Mouse (Mus musculus): ENCODE measurements around the gene Sp100. TPM values are rescaled to one million over a fixed set of nuclear protein-coding genes. Genes with fewer than 3 reads are reported as not detected.

Sp100 gene
- total RNA-seq, 2 experiments from 2014 or later, result 0.61 TPM; not detected in 1

GRCm38 (mm10) chr1:85739819-85740218, 90.0 kb downstream of the Sp100 start:
- no peak for DNase-seq (ENCODE audit: extremely low spot score in 1 of 2, low spot score in 2 of 2)
- intact Hi-C loops (cut with DNase I), result no loop called here

GRCm38 (mm10) chr1:85740923-85741322, 91.1 kb downstream of the Sp100 start:
- intact Hi-C loops (cut with DNase I), result no loop called here
- DNase-seq (ENCODE audit: extremely low spot score in 1 of 2, low spot score in 2 of 2), result no peak

GRCm38 (mm10) chr1:85742333-85742732, 92.5 kb downstream of the Sp100 start:
- intact Hi-C loops (cut with DNase I), result no loop called here
- no peak for DNase-seq (ENCODE audit: extremely low spot score in 1 of 2, low spot score in 2 of 2)

- intact Hi-C loops (cut with DNase I), result no loop called here
- no peak for DNase-seq (ENCODE audit: extremely low spot score in 1 of 2, low spot score in 2 of 2)
These were observed 93.2 kb downstream of the Sp100 start for GRCm38 (mm10) chr1:85742916-85743505.

GRCm38 (mm10) chr1:85744539-85744938, 94.8 kb downstream of the Sp100 start:
- no peak for DNase-seq (ENCODE audit: extremely low spot score in 1 of 2, low spot score in 2 of 2)
- intact Hi-C loops (cut with DNase I), result no loop called here

- intact Hi-C loops (cut with DNase I), result no loop called here
These were observed 96.7 kb downstream of the Sp100 start for GRCm38 (mm10) chr1:85746511-85746910.

GRCm38 (mm10) chr1:85749829-85750228, 100.0 kb downstream of the Sp100 start:
- intact Hi-C loops (cut with DNase I), result no loop called here
- no peak for DNase-seq (ENCODE audit: extremely low spot score in 1 of 2, low spot score in 2 of 2)

More at GRCm38 (mm10) chr1:85746511-85746910, 96.7 kb downstream of the Sp100 start:
- DNase-seq (ENCODE audit: extremely low spot score in 1 of 2, low spot score in 2 of 2), result no peak

- no peak for DNase-seq (ENCODE audit: extremely low spot score in 1 of 2, low spot score in 2 of 2)
- intact Hi-C loops (cut with DNase I), result no loop called here
These were observed 100.9 kb downstream of the Sp100 start for GRCm38 (mm10) chr1:85750650-85751049.

GRCm38 (mm10) chr1:85751494-85751893, 101.7 kb downstream of the Sp100 start:
- intact Hi-C loops (cut with DNase I), result no loop called here
- DNase-seq (ENCODE audit: extremely low spot score in 1 of 2, low spot score in 2 of 2), result no peak

GRCm38 (mm10) chr1:85751932-85752680, 102.3 kb downstream of the Sp100 start:
- intact Hi-C loops (cut with DNase I), result no loop called here

GRCm38 (mm10) chr1:85757531-85758230, 107.9 kb downstream of the Sp100 start:
- no peak for DNase-seq (ENCODE audit: extremely low spot score in 1 of 2, low spot score in 2 of 2)
- intact Hi-C loops (cut with DNase I), result no loop called here

More at GRCm38 (mm10) chr1:85751932-85752680, 102.3 kb downstream of the Sp100 start:
- no peak for DNase-seq (ENCODE audit: extremely low spot score in 1 of 2, low spot score in 2 of 2)

GRCm38 (mm10) chr1:85758231-85758968, 108.6 kb downstream of the Sp100 start:
- intact Hi-C loops (cut with DNase I), result no loop called here
- DNase-seq (ENCODE audit: extremely low spot score in 1 of 2, low spot score in 2 of 2), result no peak

- no peak for DNase-seq (ENCODE audit: extremely low spot score in 1 of 2, low spot score in 2 of 2)
- intact Hi-C loops (cut with DNase I), result no loop called here
These were observed 109.1 kb downstream of the Sp100 start for GRCm38 (mm10) chr1:85758969-85759293.

Small RNAs within 50 kb of the gene (microRNA-seq; reads per million reads assigned to microRNA genes)
- gene Mir8096, result not detected

Other genes with a start within 250 kb of the Sp100 start
- gene G530012D18Rik, start 74.3 kb upstream of the Sp100 start, total RNA-seq (2021), result not detected
- under 1 TPM; 0.51 to 0.95 TPM for gene Sp110, start 51.2 kb upstream of the Sp100 start, total RNA-seq (2021)
- 1 to 10 TPM in 1 of 2 experiments, under 1 TPM in 1; 0.79 to 1.1 TPM for gene Sp140, start 49.6 kb upstream of the Sp100 start, total RNA-seq (2021)
- gene A630001G21Rik, start 128.7 kb downstream of the Sp100 start, total RNA-seq (2021), result under 1 TPM; 0.49 to 0.91 TPM
- gene Cab39, start 143.5 kb downstream of the Sp100 start, total RNA-seq (2021), result 100 to 1,000 TPM; 134 to 148 TPM
- 100 to 1,000 TPM; 258 to 275 TPM for gene Itm2c, start 244.3 kb downstream of the Sp100 start, total RNA-seq (2021)

Measured in left cerebral cortex, postnatal 10 days (tissue).